Mouse (Mus musculus) forebrain, embryonic 12.5 days (tissue): ENCODE results near the gene Ttc7b. TPM values are rescaled to one million over a fixed set of nuclear protein-coding genes. Genes with fewer than 3 reads are reported as not detected.

ENCODE experiments used
- ATAC-seq: fragments of 200-750 bp; cut with Nextera tagmentation; 2 replicates; pipeline ENCODE4 v1.8.0; 2017; ENCODE audit warnings: moderate TSS enrichment; ENCODE audit not compliant: low FRiP score
- H3K27ac ChIP-seq: fragments of 300-500 bp; sonication (generic); 2 replicates; pipeline ENCODE4 v1.5.1; 2016; ENCODE audit warnings: mild to moderate bottlenecking
- H3K27me3 ChIP-seq: fragments of 300-500 bp; sonication (generic); 2 replicates; pipeline ENCODE4 v1.6.1; 2016; ENCODE audit warnings: mild to moderate bottlenecking
- H3K36me3 ChIP-seq: fragments of 300-500 bp; sonication (generic); replicated peaks from 2 replicates; pipeline ENCODE4 v1.6.1; 2016; ENCODE audit warnings: mild to moderate bottlenecking
- H3K4me1 ChIP-seq: fragments of 300-500 bp; sonication (generic); 2 replicates; pipeline ENCODE4 v1.6.1; 2016
- H3K4me2 ChIP-seq: fragments of 300-500 bp; sonication (generic); 2 replicates; pipeline ENCODE4 v1.6.1; 2016; ENCODE audit warnings: mild to moderate bottlenecking, moderate library complexity
- H3K4me3 ChIP-seq: fragments of 300-500 bp; sonication (generic); replicated peaks from 2 replicates; pipeline ENCODE4 v1.5.1; 2016; ENCODE audit warnings: mild to moderate bottlenecking
- H3K9ac ChIP-seq: fragments of 300-500 bp; sonication (generic); 2 replicates; pipeline ENCODE4 v1.6.1; 2016; ENCODE audit warnings: mild to moderate bottlenecking
- H3K9me3 ChIP-seq: fragments of 300-500 bp; sonication (generic); 2 replicates; pipeline ENCODE4 v1.6.1; 2016
- WGBS: fragments of 180-500 bp; shearing (Covaris S2); methylation state at CpG from one replicate; pipeline ENCODE4 v1.1.7; 2016; 5-methylcytosine and 5-hydroxymethylcytosine counted together
- polyA plus RNA-seq: library from polyadenylated mRNA; unstranded; fragments of >200 nt; fragmentation: Nextera tagmentation; extraction: Ambion mirVana; gene quantifications from 2 replicates; pipeline ENCODE4 v1.2.1, GENCODE M21; 2016

The Ttc7b gene
- polyA plus RNA-seq, 1 experiment from 2014 or later = 5.8 TPM

DNA sequence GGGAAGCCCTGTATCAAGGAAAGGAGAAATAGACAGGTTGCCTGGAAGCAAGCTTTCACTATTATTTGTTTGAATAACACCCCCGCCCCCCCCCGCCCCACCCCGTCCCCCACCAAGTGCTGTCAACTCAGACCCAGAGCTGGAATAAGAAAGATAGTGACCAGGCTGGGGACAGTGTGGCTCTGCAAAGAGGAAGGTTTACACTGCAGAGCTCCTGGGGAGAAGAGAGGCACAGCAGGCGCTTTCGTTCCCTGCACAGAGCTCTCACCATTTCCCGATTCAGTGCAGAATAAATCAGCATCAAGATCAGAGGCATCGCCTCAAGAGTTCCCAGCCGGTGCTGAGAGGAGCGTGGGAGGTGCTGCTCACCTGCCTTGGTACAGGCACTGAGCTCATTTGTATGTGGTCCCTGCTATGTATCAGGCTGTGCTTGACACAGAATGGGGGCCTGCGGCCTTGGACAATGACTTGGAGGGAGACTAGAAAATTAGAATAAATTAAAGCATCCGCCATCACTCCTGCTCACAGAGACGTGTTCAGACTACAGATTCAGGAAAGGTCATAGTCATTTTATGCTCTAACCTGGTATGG is 206.7 kb downstream of the Ttc7b start:
- no peaks in the 10 kb centered on the region for H3K27me3 ChIP-seq
- ATAC-seq = peak; percentile 36
- H3K9ac ChIP-seq = no peak overlapping the region; the same call in 1 of the 2 replicates
- no peak overlapping the region for H3K4me3 ChIP-seq
- 46% methylated on average over 12 of the region's 12 CpGs for WGBS
- no peaks in the 10 kb centered on the region for H3K9me3 ChIP-seq
- H3K27ac ChIP-seq = peak overlapping the region; percentile 76
- peaks cover 69% of the 10 kb centered on the region for H3K4me1 ChIP-seq
- 0 out of 2 replicates have a peak, but pooled peaks cover 4% of the 10 kb centered on the region for H3K36me3 ChIP-seq
- no peak overlapping the region for H3K4me2 ChIP-seq

DNA sequence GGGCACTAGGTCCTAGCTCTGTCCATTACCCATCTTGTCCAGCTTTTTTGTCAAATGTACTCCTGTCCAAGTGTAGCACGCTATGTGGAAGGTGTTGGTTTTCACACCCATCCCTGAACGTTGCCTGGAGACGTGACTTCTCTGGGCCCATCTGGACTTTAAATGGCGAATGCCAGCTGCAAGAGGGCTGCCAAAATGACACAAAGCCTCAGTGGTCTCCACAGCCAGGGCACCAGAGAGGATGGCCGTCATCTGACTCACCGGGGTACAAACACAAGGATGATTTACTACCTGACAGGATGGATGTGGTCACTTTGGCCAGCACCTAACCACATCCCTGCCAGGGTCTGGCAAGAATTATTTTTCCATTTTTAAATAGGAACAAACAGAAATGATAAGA is 207.4 kb downstream of the Ttc7b start:
- peak overlapping the region; percentile 76; the same call in 1 of the 2 replicates for H3K27ac ChIP-seq
- H3K4me3 ChIP-seq = no peak overlapping the region
- H3K27me3 ChIP-seq = no peaks in the 10 kb centered on the region
- WGBS = 80% methylated on average over 6 of the region's 6 CpGs
- no peak overlapping the region for H3K4me2 ChIP-seq
- H3K36me3 ChIP-seq = 0 out of 2 replicates have a peak, but pooled peaks cover 3% of the 10 kb centered on the region
- no peak for ATAC-seq
- H3K9me3 ChIP-seq = no peaks in the 10 kb centered on the region
- peaks cover 75% of the 10 kb centered on the region for H3K4me1 ChIP-seq
- no peak overlapping the region for H3K9ac ChIP-seq

- H3K4me1 ChIP-seq = peaks cover 76% of the 10 kb centered on the region
- no peaks in the 10 kb centered on the region for H3K27me3 ChIP-seq
- no peak overlapping the region for H3K4me2 ChIP-seq
- 62% methylated on average over 6 of the region's 6 CpGs for WGBS
- H3K36me3 ChIP-seq = no peaks in the 10 kb centered on the region
- 0 out of 2 replicates have a peak overlapping the region, but pooled peaks have one; percentile 31 for H3K27ac ChIP-seq
- no peak overlapping the region for H3K4me3 ChIP-seq
- H3K9me3 ChIP-seq = no peaks in the 10 kb centered on the region
- H3K9ac ChIP-seq = no peak overlapping the region
- no peak for ATAC-seq
Measured at GRCm38 (mm10) chr12:100310471-100311392, 209.9 kb downstream of the Ttc7b start.

DNA sequence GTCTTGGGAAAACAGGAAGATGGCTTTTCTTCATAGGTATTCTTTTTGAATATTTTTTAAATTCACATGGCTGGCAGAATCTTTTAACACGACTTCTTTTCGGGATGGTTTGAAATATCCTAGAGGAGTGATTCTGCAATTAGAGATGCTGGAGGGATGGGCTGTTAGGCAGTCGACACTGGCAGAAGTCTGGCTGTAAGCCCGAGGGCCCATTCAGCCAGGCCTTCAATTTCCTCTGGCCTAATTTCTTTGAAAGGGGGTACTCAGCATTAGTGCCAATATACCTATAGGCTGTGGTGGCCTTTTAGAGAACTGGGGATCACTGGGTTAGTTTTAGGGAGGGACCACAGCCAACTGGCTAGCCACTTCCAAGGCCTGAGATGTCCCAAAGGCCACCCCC is 211.4 kb downstream of the Ttc7b start:
- no peaks in the 10 kb centered on the region for H3K9me3 ChIP-seq
- H3K4me1 ChIP-seq = peaks cover 76% of the 10 kb centered on the region
- no peaks in the 10 kb centered on the region for H3K27me3 ChIP-seq
- H3K27ac ChIP-seq = peak overlapping the region; percentile 37; the same call in 1 of the 2 replicates
- no peak overlapping the region for H3K4me3 ChIP-seq
- H3K4me2 ChIP-seq = no peak overlapping the region
- WGBS = 73% methylated on average over 4 of the region's 4 CpGs
- no peaks in the 10 kb centered on the region for H3K36me3 ChIP-seq
- no peak overlapping the region for H3K9ac ChIP-seq
- ATAC-seq = no peak

- Histone ChIP-seq H3K27ac (peak overlapping the region; percentile 76), H3K27me3 (no peaks in the 10 kb centered on the region), H3K36me3 (no peaks in the 10 kb centered on the region), H3K4me2 (no peak overlapping the region), H3K4me3 (no peak overlapping the region), H3K9me3 (no peaks in the 10 kb centered on the region), H3K9ac (peak overlapping the region; percentile 33; the same call in 1 of the 2 replicates), H3K4me1 (peaks cover 64% of the 10 kb centered on the region)
- ATAC-seq = peak; percentile 45; the same call in 1 of the 2 replicates
- WGBS = 55% methylated on average over 8 of the region's 8 CpGs
Measured at GRCm38 (mm10) chr12:100307501-100308260, 212.9 kb downstream of the Ttc7b start.

- Histone ChIP-seq H3K36me3 (peaks cover 6% of the 10 kb centered on the region; the same call in 1 of the 2 replicates), H3K27ac (0 out of 2 replicates have a peak overlapping the region, but pooled peaks have one; percentile 3)
Measured at GRCm38 (mm10) chr12:100306336-100306735, 214.3 kb downstream of the Ttc7b start.

GRCm38 (mm10) chr12:100305051-100305673 is 215.5 kb downstream of the Ttc7b start:
- 0 out of 2 replicates have a peak overlapping the region, but pooled peaks have one; percentile 19 for H3K27ac ChIP-seq
- H3K36me3 ChIP-seq = peaks cover 11% of the 10 kb centered on the region; the same call in 1 of the 2 replicates
- H3K4me1 ChIP-seq = peaks cover 48% of the 10 kb centered on the region
- WGBS = 81% methylated on average over 4 of the region's 4 CpGs
- no peak overlapping the region for H3K4me2 ChIP-seq
- H3K27me3 ChIP-seq = no peaks in the 10 kb centered on the region
- H3K9me3 ChIP-seq = no peaks in the 10 kb centered on the region
- ATAC-seq = no peak
- no peak overlapping the region for H3K9ac ChIP-seq
- no peak overlapping the region for H3K4me3 ChIP-seq

More at GRCm38 (mm10) chr12:100306336-100306735, 214.3 kb downstream of the Ttc7b start:
- Histone ChIP-seq H3K9ac (no peak overlapping the region), H3K4me2 (no peak overlapping the region), H3K4me3 (no peak overlapping the region), H3K9me3 (no peaks in the 10 kb centered on the region), H3K4me1 (peaks cover 60% of the 10 kb centered on the region), H3K27me3 (no peaks in the 10 kb centered on the region)
- ATAC-seq = no peak
- WGBS = 74% methylated on average over 1 of the region's 1 CpGs

- peaks cover 11% of the 10 kb centered on the region; the same call in 1 of the 2 replicates for H3K36me3 ChIP-seq
- H3K4me1 ChIP-seq = peaks cover 39% of the 10 kb centered on the region
- H3K9ac ChIP-seq = no peak overlapping the region
- 88% methylated on average over 2 of the region's 2 CpGs for WGBS
- no peaks in the 10 kb centered on the region for H3K9me3 ChIP-seq
- ATAC-seq = no peak
- no peak overlapping the region for H3K4me2 ChIP-seq
- H3K4me3 ChIP-seq = no peak overlapping the region
- no peaks in the 10 kb centered on the region for H3K27me3 ChIP-seq
- no peak overlapping the region for H3K27ac ChIP-seq
Measured at GRCm38 (mm10) chr12:100304280-100304679, 216.3 kb downstream of the Ttc7b start.

DNA sequence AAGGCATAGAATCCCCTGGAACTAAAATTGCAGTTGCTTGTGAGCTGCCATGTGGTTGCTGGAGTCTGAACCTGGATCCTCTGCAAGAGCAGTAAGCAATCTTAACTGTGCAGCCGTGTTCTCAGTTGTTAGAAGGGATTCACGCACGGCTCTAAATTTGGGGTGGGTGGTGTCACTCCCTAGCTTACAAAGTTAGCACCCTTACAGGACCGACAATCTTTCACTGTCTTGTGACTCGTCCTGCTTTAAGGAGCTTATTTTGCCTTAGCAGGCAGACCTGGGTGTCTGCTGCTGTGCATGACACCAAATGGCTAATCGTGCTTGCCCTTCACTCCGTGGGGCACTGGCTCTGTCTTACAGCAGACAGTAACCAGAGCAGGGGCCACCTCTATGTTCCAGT is 217.5 kb downstream of the Ttc7b start:
- no peaks in the 10 kb centered on the region for H3K9me3 ChIP-seq
- H3K27ac ChIP-seq = no peak overlapping the region
- H3K4me3 ChIP-seq = no peak overlapping the region
- no peak overlapping the region for H3K9ac ChIP-seq
- no peaks in the 10 kb centered on the region for H3K27me3 ChIP-seq
- peaks cover 11% of the 10 kb centered on the region; the same call in 1 of the 2 replicates for H3K36me3 ChIP-seq
- H3K4me1 ChIP-seq = peaks cover 29% of the 10 kb centered on the region
- no peak for ATAC-seq
- WGBS = 85% methylated on average over 7 of the region's 7 CpGs
- H3K4me2 ChIP-seq = no peak overlapping the region

DNA sequence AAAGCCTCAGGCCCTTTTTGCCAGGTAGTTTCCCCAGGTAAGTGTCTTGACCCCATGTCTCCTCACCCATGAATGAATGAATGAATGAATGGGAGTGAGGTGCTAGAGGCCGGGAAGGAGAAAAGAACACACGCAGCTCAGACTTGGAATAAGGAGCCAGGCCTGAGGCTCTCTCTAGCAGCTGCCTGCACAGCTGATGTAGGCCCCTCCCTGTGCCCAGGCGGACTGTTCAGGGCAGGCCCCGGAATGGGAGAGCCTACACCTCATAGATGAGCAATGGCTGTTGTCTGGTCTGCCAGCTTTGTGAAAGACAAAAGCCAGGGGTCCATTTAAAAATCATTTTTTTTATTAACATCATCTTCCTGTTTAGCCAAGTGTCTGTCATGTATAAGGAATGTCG is 220.2 kb downstream of the Ttc7b start:
- H3K27ac ChIP-seq = no peak overlapping the region
- WGBS = 84% methylated on average over 5 of the region's 5 CpGs
- H3K4me2 ChIP-seq = no peak overlapping the region
- no peak for ATAC-seq
- no peak overlapping the region for H3K4me3 ChIP-seq
- H3K9ac ChIP-seq = no peak overlapping the region
- H3K36me3 ChIP-seq = peaks cover 11% of the 10 kb centered on the region; the same call in 1 of the 2 replicates
- no peaks in the 10 kb centered on the region for H3K27me3 ChIP-seq
- H3K4me1 ChIP-seq = peaks cover 14% of the 10 kb centered on the region
- no peaks in the 10 kb centered on the region for H3K9me3 ChIP-seq

DNA sequence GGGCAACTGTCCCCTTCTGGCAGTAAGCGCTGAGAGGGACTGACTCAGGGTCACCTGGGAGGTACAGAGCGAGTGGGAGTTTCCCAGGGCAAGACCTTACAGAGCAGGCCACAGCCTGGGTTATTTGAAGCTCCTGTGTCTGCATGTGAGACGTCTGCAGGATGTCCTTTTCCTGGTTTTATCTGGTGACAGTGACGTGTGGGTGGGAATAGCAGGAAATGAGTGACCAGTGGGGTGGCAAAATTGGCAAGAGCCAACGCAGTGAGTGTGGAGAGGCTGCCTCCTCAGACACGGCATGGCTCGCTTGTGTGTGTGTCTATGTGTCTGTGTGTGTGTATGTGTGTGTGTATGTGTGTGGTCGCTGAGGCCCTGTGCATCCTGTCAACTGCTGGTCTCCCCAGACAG is 221.3 kb downstream of the Ttc7b start:
- no peak overlapping the region for H3K4me3 ChIP-seq
- H3K4me2 ChIP-seq = no peak overlapping the region
- WGBS = 90% methylated on average over 8 of the region's 8 CpGs
- no peaks in the 10 kb centered on the region for H3K27me3 ChIP-seq
- H3K36me3 ChIP-seq = peaks cover 11% of the 10 kb centered on the region; the same call in 1 of the 2 replicates
- no peak overlapping the region for H3K27ac ChIP-seq
- no peak for ATAC-seq
- H3K4me1 ChIP-seq = peaks cover 3% of the 10 kb centered on the region; the same call in 1 of the 2 replicates
- no peak overlapping the region for H3K9ac ChIP-seq
- H3K9me3 ChIP-seq = no peaks in the 10 kb centered on the region
